Mouse (Mus musculus) megakaryocyte, embryonic 14.5 days (primary cell): ENCODE data around the gene Mknk1. TPM values are rescaled to one million over a fixed set of nuclear protein-coding genes. Genes with fewer than 3 reads are reported as not detected.

Experiments used
- H3K27me3 ChIP-seq: replicated peaks from 2 replicates; pipeline ENCODE3; 2012; ENCODE audit warnings: inconsistent platforms
- H3K36me3 ChIP-seq: replicated peaks from 2 replicates; pipeline ENCODE3; 2012; ENCODE audit warnings: low read length, inconsistent platforms, mixed read lengths
- H3K4me1 ChIP-seq: 2 replicates; pipeline ENCODE4 v1.6.1; 2012; ENCODE audit warnings: inconsistent platforms
- H3K4me3 ChIP-seq: replicated peaks from 2 replicates; pipeline ENCODE3; 2012; ENCODE audit warnings: moderate library complexity, mild to moderate bottlenecking, inconsistent platforms
- H3K9me3 ChIP-seq: 2 replicates; pipeline ENCODE4 v1.6.1; 2012; ENCODE audit warnings: inconsistent platforms
- FLI1 ChIP-seq: IDR thresholded peaks from 2 replicates; pipeline ENCODE4 v1.6.1; 2012; ENCODE audit warnings: low read length, inconsistent platforms, mixed read lengths
- GATA1 ChIP-seq: IDR thresholded peaks from 3 replicates; pipeline ENCODE4 v1.6.1; 2012; ENCODE audit warnings: mixed read lengths, low read length, inconsistent platforms, borderline replicate concordance
- polyA plus RNA-seq: library from polyadenylated mRNA; stranded (reverse); fragments of >175 nt; gene quantifications from 2 replicates; pipeline ENCODE4 v1.2.3, GENCODE M21; 2012; ENCODE audit warnings: low replicate concordance; ENCODE audit not compliant: insufficient read depth

Gene Mknk1
- polyA plus RNA-seq, 1 experiment: 293 TPM

DNA sequence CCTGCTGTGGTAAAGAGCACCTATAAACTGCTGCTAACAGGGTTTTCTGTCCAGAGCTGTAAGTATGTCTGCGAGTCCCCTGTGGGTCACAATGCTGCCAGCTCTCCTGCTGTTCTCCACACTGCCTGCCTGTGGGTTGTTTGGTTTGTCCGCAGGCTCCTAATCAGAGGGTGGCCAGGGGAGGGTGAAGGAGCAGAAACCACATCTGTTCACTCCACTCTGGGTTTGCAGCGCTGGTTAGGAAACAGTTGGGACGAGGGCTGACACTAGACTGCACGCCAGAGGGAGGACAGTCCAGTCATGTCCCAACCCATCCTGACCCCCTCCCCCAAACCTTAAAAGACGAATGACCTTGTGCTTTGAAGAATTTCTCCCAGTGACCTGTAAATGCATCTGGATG lies 16.1 kb downstream of the Mknk1 start:
- Histone ChIP-seq H3K27me3 (no peaks in the 10 kb centered on the region), H3K36me3 (peaks cover 100% of the 10 kb centered on the region), H3K4me1 (peaks cover 100% of the 10 kb centered on the region), H3K9me3 (no peaks in the 10 kb centered on the region), H3K4me3 (peak overlapping the region; percentile 85)
- no peak for TF ChIP-seq FLI1
- TF ChIP-seq GATA1: peak; percentile 48; the same call in 1 of the 3 replicates

DNA sequence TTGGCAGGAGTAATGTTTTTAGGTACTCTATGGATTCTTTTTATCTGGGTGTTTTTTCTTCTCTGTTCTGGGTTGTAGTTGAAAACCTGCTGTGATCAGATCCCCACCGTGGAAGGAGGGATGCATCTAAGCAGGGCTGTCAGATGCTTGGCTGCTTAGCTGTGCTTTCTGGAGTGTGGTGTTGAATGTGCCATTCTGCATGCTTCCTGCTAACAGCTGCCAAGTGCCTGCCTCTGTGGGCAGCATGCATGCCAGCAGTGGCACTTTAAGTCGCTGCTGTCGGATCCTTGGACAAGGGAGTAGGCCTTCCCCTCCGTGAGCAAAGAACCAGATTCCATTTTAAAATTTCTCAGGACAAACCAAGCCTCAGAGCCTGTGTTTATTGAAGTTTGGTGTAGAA lies 16.6 kb downstream of the Mknk1 start:
- Histone ChIP-seq H3K4me1 (peaks cover 100% of the 10 kb centered on the region), H3K27me3 (no peaks in the 10 kb centered on the region), H3K4me3 (peak overlapping the region; percentile 87), H3K9me3 (no peaks in the 10 kb centered on the region), H3K36me3 (peaks cover 100% of the 10 kb centered on the region)
- TF ChIP-seq FLI1 (no peak), GATA1 (no peak)

DNA sequence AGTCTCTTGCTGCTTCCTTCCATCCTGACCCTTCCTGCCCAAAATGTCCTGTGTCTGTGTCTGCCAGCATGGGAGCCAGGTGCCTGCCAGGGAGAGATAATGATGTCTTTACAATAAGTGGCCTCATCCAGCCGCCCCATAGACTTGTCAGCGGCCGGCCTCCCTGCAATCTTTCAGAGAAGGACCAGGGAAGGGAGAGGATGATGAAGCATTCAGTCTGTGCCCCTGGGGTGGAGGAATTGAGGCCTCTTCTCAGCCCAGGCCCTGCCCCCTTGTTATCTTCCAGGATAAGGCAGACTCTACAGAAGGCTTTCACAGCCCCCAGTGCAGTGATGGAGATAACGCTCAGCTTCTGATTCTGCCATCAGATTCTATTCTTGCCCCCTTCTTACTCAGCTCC lies 17.3 kb downstream of the Mknk1 start:
- Histone ChIP-seq H3K27me3 (no peaks in the 10 kb centered on the region), H3K4me3 (peak overlapping the region; percentile 69), H3K9me3 (no peaks in the 10 kb centered on the region), H3K4me1 (peaks cover 100% of the 10 kb centered on the region), H3K36me3 (peaks cover 100% of the 10 kb centered on the region)
- TF ChIP-seq FLI1 (no peak), GATA1 (no peak)

DNA sequence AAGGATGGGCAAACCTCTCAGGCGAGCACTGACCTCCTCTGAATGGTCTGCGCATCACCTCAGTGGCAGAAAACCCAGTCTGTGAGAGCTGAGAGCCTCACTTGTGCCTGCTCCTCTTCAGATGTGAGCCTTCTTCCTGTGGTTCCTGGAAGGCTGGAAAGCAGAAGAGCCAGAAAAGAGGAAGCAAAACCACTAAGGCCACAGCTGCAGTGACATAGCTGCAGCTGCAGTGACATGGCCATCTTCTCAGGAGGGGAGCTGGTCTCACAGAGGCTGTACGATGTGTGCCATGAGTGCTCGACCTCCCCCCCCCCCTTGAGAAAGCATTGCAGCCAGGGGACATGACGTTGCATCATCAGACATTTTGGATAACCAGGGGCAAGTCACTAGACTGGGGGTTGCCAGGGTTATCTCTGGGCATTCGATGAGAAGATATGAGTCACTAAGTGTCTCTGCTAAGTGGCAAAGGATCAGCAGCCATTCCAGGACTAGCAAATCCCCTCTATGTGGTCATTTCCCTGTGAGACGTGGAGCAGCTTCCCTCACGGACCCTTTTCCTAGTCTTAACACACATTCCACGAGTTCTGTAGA lies 18.4 kb downstream of the Mknk1 start:
- Histone ChIP-seq H3K4me1 (peaks cover 98% of the 10 kb centered on the region), H3K9me3 (no peaks in the 10 kb centered on the region), H3K36me3 (peaks cover 100% of the 10 kb centered on the region), H3K4me3 (peak overlapping the region; percentile 71), H3K27me3 (no peaks in the 10 kb centered on the region)
- TF ChIP-seq GATA1 (no peak), FLI1 (no peak)

DNA sequence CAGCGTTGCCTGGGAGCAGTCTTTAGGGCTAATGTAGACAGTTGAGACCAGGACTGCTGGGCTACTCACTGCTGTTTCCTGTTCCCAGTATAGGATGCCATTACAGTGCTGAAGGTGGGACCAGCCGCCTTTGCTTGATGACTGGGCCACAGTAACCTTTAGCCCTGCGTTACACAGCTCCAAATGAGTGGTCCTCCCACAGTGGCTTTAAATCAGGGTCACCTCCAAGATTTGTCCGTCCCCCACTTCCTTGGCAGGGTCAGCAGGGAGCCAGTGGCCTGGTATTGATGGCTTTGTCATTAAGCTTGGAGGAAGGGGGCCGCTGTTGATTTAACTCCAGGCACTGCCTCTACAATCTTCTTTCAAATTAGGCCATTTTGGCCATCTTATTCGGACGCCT lies 24.4 kb downstream of the Mknk1 start:
- Histone ChIP-seq H3K9me3 (no peaks in the 10 kb centered on the region), H3K4me1 (peaks cover 81% of the 10 kb centered on the region), H3K4me3 (no peak overlapping the region), H3K27me3 (no peaks in the 10 kb centered on the region), H3K36me3 (peaks cover 100% of the 10 kb centered on the region)
- TF ChIP-seq FLI1: no peak
- no peak for TF ChIP-seq GATA1

DNA sequence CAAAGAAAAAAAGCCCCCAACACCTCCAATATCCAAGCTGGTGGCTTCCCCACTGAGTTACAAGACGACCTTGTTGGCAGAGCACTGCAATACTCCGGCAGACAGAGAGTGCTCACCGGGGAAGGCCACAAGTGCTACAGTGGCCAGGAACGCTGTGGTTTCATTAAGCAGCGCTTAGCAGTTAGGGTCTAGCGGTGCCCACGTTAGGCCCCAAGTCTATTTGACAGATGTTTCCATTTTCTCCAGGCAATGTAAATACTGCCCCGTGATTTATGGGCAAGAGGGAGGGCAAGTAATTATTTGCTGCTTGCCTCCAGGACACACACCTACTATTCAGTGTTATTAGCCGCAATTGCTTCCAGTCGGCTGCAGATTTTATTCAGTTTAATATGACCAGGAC lies 24.9 kb downstream of the Mknk1 start:
- TF ChIP-seq FLI1: no peak
- no peak for TF ChIP-seq GATA1
- Histone ChIP-seq H3K27me3 (no peaks in the 10 kb centered on the region), H3K4me3 (no peak overlapping the region), H3K36me3 (peaks cover 100% of the 10 kb centered on the region), H3K4me1 (peaks cover 77% of the 10 kb centered on the region), H3K9me3 (no peaks in the 10 kb centered on the region)

DNA sequence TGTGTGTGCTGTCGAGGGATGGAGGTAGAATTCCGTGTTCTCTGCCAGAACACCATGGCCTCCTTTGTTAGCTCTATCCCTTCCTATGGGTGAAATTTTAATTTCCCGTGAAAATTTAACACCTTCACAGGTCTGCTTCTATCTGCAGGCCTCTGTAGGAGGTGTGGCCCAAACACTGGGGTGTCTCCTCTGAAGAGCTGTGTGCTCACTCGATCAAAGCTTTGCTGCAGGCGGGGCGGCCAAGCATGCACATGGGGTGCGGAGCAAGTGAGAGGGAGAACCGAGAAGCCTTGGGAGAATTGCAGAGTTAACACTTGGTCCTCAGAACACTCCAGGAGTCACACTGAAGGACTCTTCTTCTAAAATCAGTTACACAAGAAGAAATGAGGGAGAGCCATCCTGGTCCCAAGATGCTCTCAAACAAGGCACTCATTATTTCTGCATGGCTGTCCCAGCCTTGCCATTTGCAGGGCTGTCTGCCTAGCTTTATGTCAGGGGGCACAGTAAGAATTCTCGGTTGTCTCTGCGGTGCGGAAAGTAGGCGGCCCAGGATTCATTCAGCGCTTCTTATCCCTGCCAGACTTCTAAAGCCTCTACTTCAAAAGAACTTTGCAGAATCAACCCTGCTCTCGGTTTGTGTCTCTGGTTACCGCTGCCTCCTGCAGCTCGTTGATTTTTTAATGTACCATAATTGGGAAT lies 30.7 kb downstream of the Mknk1 start:
- H3K36me3 ChIP-seq: peaks cover 100% of the 10 kb centered on the region
- no peak for TF ChIP-seq FLI1
- no peak for TF ChIP-seq GATA1
- no peak overlapping the region for H3K4me3 ChIP-seq

DNA sequence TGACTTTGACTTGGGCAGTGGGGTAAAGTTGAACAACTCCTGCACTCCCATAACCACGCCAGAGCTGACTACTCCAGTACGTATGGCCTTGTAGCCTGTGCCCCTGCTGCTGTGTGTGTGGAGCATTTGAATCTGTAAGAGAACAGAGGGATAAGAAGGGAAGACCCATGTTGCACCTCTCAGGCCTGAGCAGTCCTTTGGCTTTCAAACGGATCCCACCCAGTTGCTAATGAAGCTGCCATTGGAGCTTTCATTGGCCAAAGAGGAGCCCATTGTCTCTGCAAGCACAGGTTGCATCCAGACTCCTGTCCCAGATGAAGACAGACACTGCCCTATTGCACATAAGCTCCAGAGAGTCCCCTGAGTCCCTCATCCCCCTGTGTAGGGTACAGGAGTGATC lies 34.2 kb downstream of the Mknk1 start:
- no peak overlapping the region for H3K4me3 ChIP-seq
- no peaks in the 10 kb centered on the region for H3K27me3 ChIP-seq
- H3K9me3 ChIP-seq: no peaks in the 10 kb centered on the region
- peaks cover 41% of the 10 kb centered on the region for H3K4me1 ChIP-seq
- H3K36me3 ChIP-seq: peaks cover 100% of the 10 kb centered on the region
- no peak for TF ChIP-seq GATA1

More for the DNA sequence above, 30.7 kb downstream of the Mknk1 start:
- Histone ChIP-seq H3K4me1 (peaks cover 43% of the 10 kb centered on the region), H3K9me3 (no peaks in the 10 kb centered on the region), H3K27me3 (no peaks in the 10 kb centered on the region)

DNA sequence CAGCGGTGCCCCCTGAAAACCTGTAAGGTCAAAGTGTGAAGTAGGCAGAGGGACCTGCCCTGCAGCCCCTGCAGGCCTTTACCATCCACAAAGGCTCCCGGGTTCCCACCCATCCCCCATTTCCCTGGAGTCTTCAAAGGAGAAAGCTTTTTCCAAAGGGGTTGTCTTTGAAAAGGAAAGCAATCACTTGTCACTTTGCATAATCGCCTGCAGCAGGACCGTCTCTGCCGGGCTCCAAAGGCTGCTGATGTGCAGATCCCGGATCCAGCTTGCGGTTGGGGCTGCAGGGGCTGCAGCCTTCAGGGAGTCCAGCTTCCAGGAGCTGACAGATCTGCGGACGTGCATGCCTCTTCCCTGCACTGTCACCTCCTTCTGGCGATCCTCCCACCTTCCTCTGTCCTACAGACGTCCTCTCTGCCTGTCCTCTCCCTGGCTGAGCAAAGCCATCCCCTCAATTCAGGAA lies 39.2 kb downstream of the Mknk1 start:
- H3K4me1 ChIP-seq: peaks cover 52% of the 10 kb centered on the region
- H3K27me3 ChIP-seq: peaks cover 4% of the 10 kb centered on the region
- H3K4me3 ChIP-seq: no peak overlapping the region
- TF ChIP-seq GATA1 (no peak), FLI1 (no peak)
- H3K36me3 ChIP-seq: peaks cover 78% of the 10 kb centered on the region
- no peaks in the 10 kb centered on the region for H3K9me3 ChIP-seq

DNA sequence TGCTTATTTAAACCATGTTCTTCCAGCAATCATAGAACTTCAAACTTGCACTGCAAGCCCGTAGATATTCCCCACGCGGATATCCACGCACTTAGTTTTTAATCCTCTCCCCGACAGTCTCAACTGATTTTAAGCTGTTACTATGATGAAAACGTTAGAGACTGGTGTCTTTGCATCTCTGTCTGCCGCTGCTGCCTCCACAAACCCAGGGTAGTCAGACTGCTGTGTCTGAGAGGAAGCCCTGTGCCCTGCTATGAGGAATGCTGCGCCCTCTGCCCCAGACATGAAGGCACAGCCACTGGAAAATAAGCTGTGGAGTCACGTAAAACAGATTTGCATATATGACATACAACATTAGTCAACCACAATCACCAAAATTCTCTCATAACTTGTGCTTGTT lies 39.8 kb downstream of the Mknk1 start:
- Histone ChIP-seq H3K4me1 (peaks cover 49% of the 10 kb centered on the region), H3K36me3 (peaks cover 73% of the 10 kb centered on the region), H3K9me3 (no peaks in the 10 kb centered on the region), H3K27me3 (peaks cover 10% of the 10 kb centered on the region), H3K4me3 (no peak overlapping the region)
- TF ChIP-seq GATA1 (no peak), FLI1 (no peak)

DNA sequence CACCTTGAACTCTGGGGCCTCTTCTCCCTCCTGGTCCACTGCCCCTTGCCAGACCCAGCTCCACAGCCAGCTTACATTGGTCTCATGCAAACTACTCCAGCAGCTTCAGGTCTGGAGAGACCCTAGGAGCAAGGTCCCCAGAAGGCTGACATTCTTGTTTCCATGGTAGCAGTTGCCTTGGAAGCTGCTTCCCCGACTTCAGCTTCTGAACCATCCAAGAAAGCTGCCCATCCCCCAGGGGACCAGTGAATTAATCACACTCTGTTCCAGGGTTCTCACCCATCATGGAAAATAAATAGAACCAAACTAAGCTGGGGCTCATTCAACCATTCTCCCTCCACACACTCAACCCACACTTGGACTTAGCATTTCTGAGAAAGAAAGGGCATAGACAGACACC lies 42.2 kb downstream of the Mknk1 start:
- no peak overlapping the region for H3K4me3 ChIP-seq
- peaks cover 30% of the 10 kb centered on the region for H3K4me1 ChIP-seq
- peaks cover 29% of the 10 kb centered on the region for H3K27me3 ChIP-seq
- H3K36me3 ChIP-seq: peaks cover 49% of the 10 kb centered on the region
- TF ChIP-seq FLI1 (no peak), GATA1 (no peak)
- no peaks in the 10 kb centered on the region for H3K9me3 ChIP-seq
